Mouse (Mus musculus) adrenal gland, postnatal 14 days (tissue): ENCODE results near the gene Acer3. TPM values are rescaled to one million over a fixed set of nuclear protein-coding genes. Genes with fewer than 3 reads are reported as not detected.

Source experiments
- DNase-seq: peaks from one replicate; pipeline ENCODE4 v3.0.0; 2021; ENCODE audit warnings: mixed read lengths
- long read RNA-seq, 2 experiments: library from polyadenylated mRNA; stranded (forward); transcript quantifications; one replicate each; pipeline ENCODE4 v2.0.0; 2021
- total RNA-seq: library from RNA; stranded (reverse); gene quantifications from 2 replicates; pipeline ENCODE4 v1.2.3, GENCODE M21; 2021

The Acer3 gene
- 16.6 and 17.0 TPM in 2 replicates for total RNA-seq
- long read RNA-seq, experiment 1, full-length matches to known transcripts: 12 of 15 reads
- long read RNA-seq, experiment 1, partial matches to known transcripts: 1 of 15 reads
- long read RNA-seq, experiment 1, other reads (novel, unspliced or antisense): 2 of 15 reads
- long read RNA-seq, experiment 2, full-length matches to known transcripts: 10 of 10 reads
- long read RNA-seq, experiment 2, partial matches to known transcripts: 0 of 10 reads
- long read RNA-seq, experiment 2, other reads (novel, unspliced or antisense): 0 of 10 reads

GRCm38 (mm10) chr7:98321083-98321482 is at the start of gene Acer3:
Gene Acer3, minus strand, starts transcription at chr7:98321208.
- no peak for DNase-seq

DNA sequence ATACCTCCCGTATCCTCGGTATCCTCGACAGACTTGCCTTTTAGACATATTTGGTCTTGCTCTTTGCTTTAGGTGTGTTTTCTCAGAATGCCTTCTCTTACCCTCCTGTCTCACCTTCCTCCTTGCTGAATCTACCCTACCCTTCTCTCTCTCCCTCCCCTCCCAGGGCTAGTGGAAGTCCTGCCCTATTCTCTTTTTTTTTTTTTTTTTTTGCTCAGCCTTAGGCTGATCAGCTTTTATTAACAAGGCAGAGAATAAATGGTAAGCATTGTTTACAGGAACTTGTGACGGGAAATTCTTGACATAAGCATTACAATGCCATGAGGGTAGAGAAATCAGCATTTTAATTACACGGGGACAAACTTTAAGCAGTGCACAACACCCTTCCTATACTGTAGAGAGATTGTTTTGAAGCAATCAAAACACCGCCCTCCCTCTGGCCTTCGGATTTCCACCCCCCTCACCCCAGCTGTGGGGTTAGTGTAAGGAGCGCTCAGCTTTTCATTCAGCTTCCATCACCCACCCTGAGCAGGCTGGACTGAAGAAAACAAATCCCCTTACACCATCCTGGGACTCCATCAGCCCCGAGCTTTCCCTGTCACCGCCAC is 48.9 kb upstream of the Acer3 start:
- DNase-seq: no peak

DNA sequence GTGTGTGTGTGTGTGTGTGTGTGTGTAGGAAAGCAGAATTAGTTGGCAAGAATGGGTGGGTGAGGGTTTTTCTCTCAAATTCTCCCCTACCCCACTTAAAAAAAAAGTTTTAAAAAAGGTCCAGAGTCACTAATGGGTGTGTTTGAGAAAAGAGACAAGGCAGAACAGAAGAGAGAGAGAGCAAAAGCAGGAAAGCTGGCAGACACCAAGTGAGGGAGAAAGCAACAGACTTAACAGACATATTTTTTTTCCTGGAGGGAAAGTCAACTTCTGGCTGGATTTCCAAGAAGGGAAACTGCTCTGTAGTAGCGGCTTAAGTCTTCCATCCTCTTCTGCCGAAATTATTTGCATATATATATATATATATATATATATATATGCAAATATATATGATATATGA is 40.7 kb upstream of the Acer3 start:
- no peak for DNase-seq

GRCm38 (mm10) chr7:98361063-98361652 is 40.1 kb upstream of the Acer3 start, which contains the start of gene Tsku:
Gene Tsku, minus strand, starts transcription at chr7:98361328.
- peak; percentile 95 for DNase-seq

- no peak for DNase-seq
Measured at GRCm38 (mm10) chr7:98360621-98360990, 39.6 kb upstream of the Acer3 start.

DNA sequence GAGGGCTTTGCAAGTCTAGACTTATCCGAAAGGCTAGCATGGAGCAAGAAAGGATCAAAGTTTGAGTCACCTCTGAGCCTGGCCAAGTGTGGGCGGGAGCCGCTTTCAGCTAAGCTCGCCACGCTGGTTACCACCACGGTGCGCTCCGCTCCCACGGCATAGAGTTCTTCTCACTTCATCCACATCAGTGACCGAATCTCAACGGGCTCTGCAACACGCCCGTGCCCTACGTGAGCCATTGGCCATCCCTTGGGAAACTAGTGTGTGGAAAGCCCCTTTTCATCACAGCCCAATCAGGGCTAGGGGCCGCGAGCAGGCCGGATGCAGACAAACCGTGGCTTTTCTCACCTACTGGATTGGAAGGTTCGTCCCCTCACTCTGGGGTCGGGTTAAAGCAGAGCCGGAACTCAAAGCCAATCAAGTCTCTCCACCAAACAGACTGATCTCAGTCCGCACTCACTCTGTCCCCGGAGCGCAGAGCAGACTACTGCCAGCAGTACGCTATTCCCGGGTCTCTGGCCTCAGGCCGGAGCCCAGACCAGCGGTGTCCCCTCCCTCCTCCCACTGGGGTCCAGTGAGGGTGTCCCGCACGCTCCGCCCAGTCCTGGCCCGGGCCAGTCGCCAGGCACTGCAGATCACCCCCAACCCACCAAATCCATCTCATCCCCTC is 39.1 kb upstream of the Acer3 start:
- DNase-seq: peak; percentile 64

DNA sequence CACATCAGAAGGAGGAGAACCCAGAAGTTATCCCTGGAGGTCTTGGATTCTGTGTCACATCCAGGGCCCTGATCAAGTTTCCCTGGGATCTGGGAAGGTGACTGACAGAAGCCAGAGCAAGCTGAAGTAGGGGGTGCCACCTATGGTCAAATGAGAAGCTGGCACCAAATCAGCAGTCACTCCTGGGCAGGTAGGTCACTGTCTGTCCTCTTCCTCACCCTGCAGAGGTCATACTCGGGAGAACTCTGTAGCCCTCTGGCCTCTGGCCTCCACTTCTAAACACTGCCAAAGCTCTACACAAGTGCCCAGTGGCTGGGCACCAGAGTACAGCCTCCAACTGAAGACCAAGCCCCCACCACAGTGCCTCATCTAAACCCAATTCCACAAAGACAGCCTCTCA is 37.0 kb upstream of the Acer3 start:
- no peak for DNase-seq

DNA sequence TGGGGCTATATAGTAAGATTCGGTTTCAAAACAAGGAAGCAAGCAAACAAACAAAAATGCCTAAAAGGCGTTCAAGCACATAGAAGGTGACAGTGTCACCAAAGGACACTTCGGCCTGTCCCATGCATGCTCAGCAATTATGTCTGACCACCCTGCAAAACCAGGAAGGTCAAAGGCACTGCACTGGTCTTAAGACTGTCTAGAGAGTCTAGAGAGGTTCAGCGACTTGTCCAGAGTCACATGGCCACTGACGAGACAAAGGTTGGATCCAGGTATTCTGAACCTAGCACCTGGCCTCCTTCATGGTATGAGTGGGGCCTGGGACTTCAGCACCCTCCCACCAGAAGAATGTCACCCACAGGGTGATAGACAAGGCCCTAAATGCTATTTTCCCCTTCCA is 36.3 kb upstream of the Acer3 start:
- DNase-seq: no peak

DNA sequence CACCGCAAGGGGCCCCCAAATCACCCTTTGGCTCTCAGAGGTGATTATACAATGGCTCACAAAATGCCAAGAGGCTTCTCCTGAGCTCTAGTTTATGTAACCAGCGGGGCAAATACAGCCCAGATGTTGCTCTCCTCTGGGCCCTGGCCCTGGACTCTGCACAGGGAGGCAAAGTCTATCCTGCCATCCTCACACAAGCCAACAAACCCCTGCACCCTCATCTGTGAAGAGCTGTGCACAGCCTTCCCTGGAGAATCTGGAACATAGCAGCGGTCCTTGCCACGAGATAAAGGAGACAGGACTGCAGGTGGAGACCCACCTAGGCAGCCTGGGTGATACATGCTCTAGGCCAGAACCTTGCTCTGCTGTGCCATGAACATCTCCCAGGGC is 33.9 kb upstream of the Acer3 start:
- no peak for DNase-seq

DNA sequence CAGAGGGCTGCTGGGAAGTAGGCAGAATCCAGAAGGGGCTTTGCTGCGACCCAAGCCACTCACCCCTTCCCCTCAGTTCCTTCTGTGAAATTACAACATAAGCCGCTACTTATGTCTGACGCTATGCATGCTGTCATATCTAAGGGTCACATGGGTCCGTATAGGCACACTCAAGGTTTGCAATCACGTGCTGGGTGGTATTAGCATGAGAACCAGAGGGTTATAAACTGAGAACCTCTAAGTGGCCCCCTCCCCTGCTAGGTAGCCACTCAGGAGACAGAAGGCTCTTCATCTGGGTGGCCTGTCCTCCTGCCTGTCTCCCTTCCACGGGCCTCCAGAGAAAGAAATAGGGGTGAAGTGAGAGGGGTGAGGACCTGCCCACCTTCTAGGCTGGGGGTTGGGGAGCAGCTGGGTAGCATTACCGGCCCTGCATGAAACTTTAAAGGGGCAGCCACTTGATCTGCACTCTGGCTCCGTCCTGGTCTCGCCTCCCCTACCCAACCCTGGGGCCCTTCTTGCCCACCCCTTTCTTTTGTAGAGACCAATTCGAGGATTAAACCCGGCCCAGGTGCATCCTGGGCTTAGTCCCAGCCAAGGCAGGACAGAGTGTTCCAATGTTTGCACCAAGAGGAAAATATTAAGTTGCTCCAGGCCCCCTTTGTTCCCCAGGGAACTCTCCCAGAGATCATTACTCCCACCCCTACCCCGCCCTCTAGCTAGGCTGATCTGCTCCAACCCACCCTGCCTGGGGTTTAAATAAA is 33.3 kb upstream of the Acer3 start:
- DNase-seq: no peak

- no peak for DNase-seq
Measured at GRCm38 (mm10) chr7:98353616-98354015, 32.6 kb upstream of the Acer3 start.

- DNase-seq: no peak
Measured at GRCm38 (mm10) chr7:98351523-98351922, 30.5 kb upstream of the Acer3 start.

DNA sequence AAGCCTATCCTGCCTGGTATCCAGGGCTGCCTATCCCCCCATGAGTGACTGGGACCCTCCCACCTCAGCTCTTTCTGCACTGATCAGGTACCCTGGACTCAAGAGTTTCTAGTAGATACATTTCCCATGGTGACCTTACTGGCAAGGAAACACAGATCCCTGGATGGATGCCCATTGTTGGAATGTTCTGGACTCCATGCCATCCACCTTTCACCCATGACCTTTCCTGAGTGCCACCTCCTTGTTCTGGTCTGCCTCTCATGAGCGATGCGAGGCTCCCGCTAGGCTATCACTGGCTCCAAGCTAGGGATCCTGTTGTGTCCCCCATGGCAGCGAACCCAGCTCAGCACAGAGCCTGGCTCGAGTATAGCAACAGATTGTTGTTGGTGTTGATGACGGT is 28.8 kb upstream of the Acer3 start:
- peak; percentile 20 for DNase-seq

DNA sequence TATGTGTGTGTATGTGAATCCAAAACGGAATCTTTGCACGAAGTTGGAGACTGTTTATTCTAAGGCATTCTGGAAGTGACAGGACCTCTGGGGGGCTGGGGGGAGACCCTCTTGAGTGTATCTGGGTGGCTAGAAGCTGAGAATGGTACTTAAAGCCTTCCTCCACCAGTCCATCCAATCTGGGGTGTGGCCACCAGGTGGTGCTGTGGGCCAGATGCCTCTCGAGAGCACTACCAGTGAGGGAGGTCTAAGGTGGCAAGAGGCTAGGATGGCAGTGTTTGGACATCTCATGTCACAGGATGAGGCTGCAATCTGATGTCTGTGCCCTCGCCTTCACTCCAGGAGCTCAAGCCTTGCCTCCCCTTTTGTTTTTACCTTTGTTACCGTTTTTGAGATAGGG is 28.1 kb upstream of the Acer3 start:
- peak; percentile 93 for DNase-seq

DNA sequence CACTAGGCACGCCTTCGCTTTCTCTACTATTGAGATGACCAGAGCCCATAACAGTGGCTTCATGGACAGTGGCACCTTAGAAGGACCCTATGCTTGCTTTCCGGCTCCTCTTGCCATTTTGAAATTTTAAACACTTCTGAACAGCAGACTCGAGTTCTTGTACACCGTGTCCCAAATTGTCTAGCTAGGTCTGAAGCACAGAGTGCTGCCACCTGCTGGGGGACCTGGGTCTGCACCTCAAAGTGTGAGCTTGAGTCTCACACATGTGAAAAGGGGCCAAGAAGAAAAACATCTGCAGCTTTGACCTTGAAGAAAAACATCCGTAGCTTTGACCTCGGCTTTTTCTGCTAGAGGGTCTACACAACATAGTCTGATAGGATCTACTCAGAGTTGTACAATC is 27.0 kb upstream of the Acer3 start:
- peak; percentile 82 for DNase-seq

- no peak for DNase-seq
Measured at GRCm38 (mm10) chr7:98347471-98347870, 26.5 kb upstream of the Acer3 start.

GRCm38 (mm10) chr7:98345036-98345435 is 24.0 kb upstream of the Acer3 start:
- DNase-seq: no peak

DNA sequence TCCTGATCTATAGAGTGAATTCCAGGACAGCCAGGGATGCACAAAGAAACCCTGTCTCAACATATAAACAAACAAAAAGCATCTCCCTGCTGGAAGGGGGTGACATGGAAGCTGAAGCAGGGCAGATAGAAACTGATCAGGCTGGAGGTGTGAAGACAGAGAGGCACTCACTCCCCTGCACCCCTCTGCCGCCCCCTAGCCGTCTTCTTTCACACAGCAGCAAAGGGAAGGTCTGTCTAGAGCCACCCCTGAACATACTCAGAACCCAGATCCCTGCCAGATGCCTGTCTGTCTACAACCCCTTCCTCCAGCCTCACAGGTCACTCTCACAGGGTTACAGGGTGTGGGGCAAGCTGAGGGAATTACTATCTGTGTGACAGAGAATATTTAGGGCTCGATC is 23.4 kb upstream of the Acer3 start:
- DNase-seq: peak; percentile 66

- DNase-seq: no peak
Measured at GRCm38 (mm10) chr7:98342249-98342648, 21.2 kb upstream of the Acer3 start.

GRCm38 (mm10) chr7:98341475-98341874 is 20.5 kb upstream of the Acer3 start:
- DNase-seq: peak; percentile 91

DNA sequence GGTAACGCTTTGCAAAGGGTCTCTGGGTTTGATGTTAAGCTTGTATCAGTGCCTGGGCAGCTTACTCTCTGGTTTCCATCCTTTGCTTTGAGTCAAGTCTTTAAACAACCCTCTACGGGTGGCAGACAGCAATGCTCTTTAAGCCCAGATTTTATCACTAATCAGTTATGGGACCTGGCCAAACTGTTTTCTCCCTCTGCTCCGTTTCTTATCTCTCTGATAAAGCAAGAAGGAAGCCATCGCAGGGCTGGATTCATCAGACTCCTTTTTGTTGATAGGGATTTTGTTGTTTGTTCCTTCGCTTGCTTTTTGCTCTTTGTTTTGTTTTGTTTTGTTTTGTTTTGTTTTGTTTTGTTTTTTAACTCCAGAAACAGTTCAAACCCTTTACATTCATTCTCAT is 19.3 kb upstream of the Acer3 start:
- no peak for DNase-seq

GRCm38 (mm10) chr7:98333987-98334386 is 13.0 kb upstream of the Acer3 start:
- DNase-seq: no peak

DNA sequence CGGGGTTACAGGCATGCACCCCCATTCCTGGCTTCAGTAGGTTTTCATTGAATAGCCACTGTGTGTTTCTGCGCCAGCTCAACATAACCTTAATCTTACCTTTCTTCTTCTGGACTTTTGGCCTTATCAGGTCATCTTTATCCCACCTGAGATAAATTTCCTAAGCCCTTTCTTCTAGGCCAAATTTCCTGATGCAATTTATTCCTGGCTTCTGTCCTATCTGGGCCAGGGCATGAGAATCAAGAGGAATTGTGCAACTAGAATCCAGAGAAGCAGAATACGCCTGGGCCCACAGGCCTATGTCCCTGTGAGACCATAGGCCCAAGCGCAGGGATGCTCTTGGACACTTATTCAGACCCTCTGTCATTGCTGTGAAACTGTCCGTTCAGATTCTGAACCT is 12.5 kb upstream of the Acer3 start:
- no peak for DNase-seq
